Mouse (Mus musculus) kidney, postnatal 10 days (tissue): ENCODE measurements around the gene Polr2h.
A peak's percentile ranks its signal among the peaks of the same experiment; 100 is the strongest.

Experiments
- DNase-seq: peaks from one replicate; pipeline ENCODE4 v3.0.0; 2021; ENCODE audit warnings: mixed read lengths

Polr2h gene

GRCm38 (mm10) chr16:20701729-20702521, 15.5 kb upstream of the Polr2h start:
- DNase-seq, result no peak

- peak; percentile 86 for DNase-seq
Measured at GRCm38 (mm10) chr16:20702522-20702893, 15.0 kb upstream of the Polr2h start.

GRCm38 (mm10) chr16:20703071-20703470, 14.4 kb upstream of the Polr2h start:
- DNase-seq, result no peak

GRCm38 (mm10) chr16:20703699-20704400, 13.6 kb upstream of the Polr2h start:
- DNase-seq, result no peak

- no peak for DNase-seq
Measured at GRCm38 (mm10) chr16:20705786-20706185, 11.7 kb upstream of the Polr2h start.

GRCm38 (mm10) chr16:20706407-20707055, 10.9 kb upstream of the Polr2h start:
- peak; percentile 73 for DNase-seq

GRCm38 (mm10) chr16:20708220-20708938, 9.1 kb upstream of the Polr2h start:
- DNase-seq, result no peak

- peak; percentile 69 for DNase-seq
Measured at GRCm38 (mm10) chr16:20708939-20709734, 8.3 kb upstream of the Polr2h start.

- DNase-seq, result no peak
Measured at GRCm38 (mm10) chr16:20710370-20710769, 7.1 kb upstream of the Polr2h start.

- DNase-seq, result no peak
Measured at GRCm38 (mm10) chr16:20710810-20711209, 6.7 kb upstream of the Polr2h start.

GRCm38 (mm10) chr16:20712190-20712589, 5.3 kb upstream of the Polr2h start:
- DNase-seq, result no peak

GRCm38 (mm10) chr16:20712889-20713288, 4.6 kb upstream of the Polr2h start:
- no peak for DNase-seq

- DNase-seq, result no peak
Measured at GRCm38 (mm10) chr16:20714307-20715080, 3.0 kb upstream of the Polr2h start.

- no peak for DNase-seq
Measured at GRCm38 (mm10) chr16:20715161-20715560, 2.3 kb upstream of the Polr2h start.

GRCm38 (mm10) chr16:20715566-20715965, 1.9 kb upstream of the Polr2h start:
- no peak for DNase-seq

- DNase-seq, result peak; percentile 91
Measured at GRCm38 (mm10) chr16:20715976-20716840, 1.3 kb upstream of the Polr2h start.

GRCm38 (mm10) chr16:20716841-20717180, 654 bp upstream of the Polr2h start:
- no peak for DNase-seq

GRCm38 (mm10) chr16:20717978-20718670, 659 bp downstream of the Polr2h start:
- DNase-seq, result no peak

GRCm38 (mm10) chr16:20721808-20722207, 4.3 kb downstream of the Polr2h start:
- no peak for DNase-seq

- no peak for DNase-seq
Measured at GRCm38 (mm10) chr16:20722736-20723135, 5.3 kb downstream of the Polr2h start.
